Mouse (Mus musculus) 416B (cell line): ENCODE data around the gene Pdcd6ip.

ENCODE experiments used
- DNase-seq: peaks from one replicate; pipeline ENCODE4 v3.0.0; 2011; ENCODE audit warnings: low read depth

Pdcd6ip gene

DNA sequence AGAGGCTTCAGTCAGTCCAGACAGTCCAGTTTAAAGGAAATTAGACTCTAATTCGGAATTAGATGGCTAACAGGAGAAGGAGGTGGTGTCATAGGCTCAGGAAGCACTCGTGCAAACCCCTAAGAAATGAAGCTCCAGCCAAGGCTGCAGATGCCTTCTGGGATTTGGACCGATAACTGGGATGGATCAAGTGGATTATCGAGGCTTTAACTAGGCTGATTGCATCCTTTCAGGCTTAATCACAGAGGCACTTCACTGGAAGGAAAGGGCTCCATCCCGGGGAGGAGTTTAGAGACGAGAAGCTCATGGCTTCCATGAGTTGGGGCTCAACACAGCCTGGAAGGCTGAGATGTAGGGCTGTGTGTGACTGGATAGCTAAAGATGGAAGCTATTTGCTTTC, 84.0 kb downstream of the Pdcd6ip start:
- no peak for DNase-seq

DNA sequence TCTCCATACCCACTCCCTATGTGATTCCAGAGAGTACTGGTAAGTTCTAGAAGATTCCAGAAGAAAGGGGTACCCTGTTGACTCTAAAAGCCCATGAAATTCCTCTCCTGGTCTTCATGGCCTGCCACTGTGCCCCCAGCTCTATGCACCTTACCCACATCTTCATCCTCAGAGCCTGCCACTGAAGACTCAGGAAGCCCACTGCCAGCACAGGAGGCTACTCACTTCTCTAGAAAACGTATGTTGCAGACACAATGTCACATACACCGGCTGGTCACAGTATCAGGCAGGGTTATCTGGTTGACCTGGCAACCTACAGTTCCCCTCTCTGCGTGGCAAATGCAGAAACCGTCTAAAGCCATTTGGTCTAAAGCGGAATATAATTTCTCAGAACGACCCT, 91.0 kb downstream of the Pdcd6ip start:
- DNase-seq = no peak

- no peak for DNase-seq
Measured at GRCm38 (mm10) chr9:113610776-113611175, 97.3 kb downstream of the Pdcd6ip start.

- no peak for DNase-seq
Measured at GRCm38 (mm10) chr9:113602140-113602539, 105.9 kb downstream of the Pdcd6ip start.
